Mouse (Mus musculus) stomach, postnatal 0 days (tissue): ENCODE measurements around the gene Xlr4b.
"Not testable (repeated sequence)": the region's sequence is repeated elsewhere in the genome, so short reads cannot be mapped to it uniquely, and the experiment has no call there.

Experiments
- CTCF ChIP-seq: IDR thresholded peaks from 2 replicates; pipeline ENCODE4 v1.5.1; 2016; ENCODE audit warnings: antibody characterized with exemption, low read depth, mild to moderate bottlenecking, moderate library complexity
- EP300 ChIP-seq: optimal IDR thresholded peaks from 2 replicates; pipeline ENCODE3; 2016; ENCODE audit warnings: antibody characterized with exemption

DNA sequence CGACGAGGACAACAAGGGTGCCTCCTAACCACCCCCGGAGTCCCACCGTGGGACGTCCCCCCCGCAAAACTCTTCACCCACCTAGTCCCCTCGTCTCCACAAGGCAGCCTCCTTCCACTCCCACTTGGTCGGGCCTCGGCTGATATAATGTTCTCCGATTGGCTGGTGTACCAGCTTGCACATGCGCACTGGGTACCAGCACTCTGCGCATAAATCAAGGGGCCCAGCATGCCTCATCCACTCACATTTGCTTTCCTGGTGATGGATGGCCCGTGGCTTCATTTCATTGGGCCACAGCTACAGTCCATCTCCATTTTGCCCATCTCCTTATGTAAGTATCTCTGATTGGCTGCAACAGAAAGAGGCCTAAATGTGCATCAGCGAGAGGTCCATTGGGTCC is 51.1 kb downstream of the Xlr4b start, which contains the start of gene Xlr3c:
- TF ChIP-seq CTCF, EP300: not testable (repeated sequence)
